Mouse (Mus musculus) lung, embryonic 16.5 days (tissue): ENCODE results near the gene Rab19. TPM values are rescaled to one million over a fixed set of nuclear protein-coding genes. Genes with fewer than 3 reads are reported as not detected.
"Not testable (repeated sequence)": the region's sequence is repeated elsewhere in the genome, so short reads cannot be mapped to it uniquely, and the experiment has no call there.

Source experiments
- ATAC-seq: fragments of 200-750 bp; cut with Nextera tagmentation; 2 replicates; pipeline ENCODE4 v1.8.0; 2017; ENCODE audit warnings: low read depth, mild to moderate bottlenecking, moderate library complexity
- H3K27ac ChIP-seq: fragments of 300-500 bp; sonication (generic); 2 replicates; pipeline ENCODE4 v1.5.1; 2014; ENCODE audit warnings: mild to moderate bottlenecking, control low read depth, low read length
- H3K27me3 ChIP-seq: fragments of 300-500 bp; sonication (generic); 2 replicates; pipeline ENCODE4 v1.6.1; 2014; ENCODE audit warnings: low read depth, low read length, mixed read lengths; ENCODE audit not compliant: control insufficient read depth, insufficient read depth
- H3K36me3 ChIP-seq: fragments of 300-500 bp; sonication (generic); 2 replicates; pipeline ENCODE4 v1.6.1; 2014; ENCODE audit warnings: low read length; ENCODE audit not compliant: control insufficient read depth, insufficient read depth
- H3K4me1 ChIP-seq: fragments of 300-500 bp; sonication (generic); replicated peaks from 2 replicates; pipeline ENCODE4 v1.6.1; 2014; ENCODE audit warnings: low read length, mixed read lengths; ENCODE audit not compliant: control insufficient read depth, insufficient read depth
- H3K4me2 ChIP-seq: fragments of 300-500 bp; sonication (generic); 2 replicates; pipeline ENCODE4 v1.6.1; 2014; ENCODE audit warnings: low read depth, low read length, control low read depth
- H3K4me3 ChIP-seq: fragments of 300-500 bp; sonication (generic); 2 replicates; pipeline ENCODE4 v1.5.1; 2014; ENCODE audit warnings: mild to moderate bottlenecking, low read length, control low read depth
- H3K9ac ChIP-seq: fragments of 300-500 bp; sonication (generic); 2 replicates; pipeline ENCODE4 v1.6.1; 2014; ENCODE audit warnings: low read length, control low read depth
- H3K9me3 ChIP-seq: fragments of 300-500 bp; sonication (generic); 2 replicates; pipeline ENCODE4 v1.6.1; 2016; ENCODE audit warnings: low read length; ENCODE audit not compliant: control insufficient read depth
- WGBS: fragments of 180-500 bp; shearing (Covaris S2); extraction: QIAGEN DNeasy Blood & Tissue Kit; methylation state at CpG from one replicate; pipeline ENCODE4 v1.1.7; 2014; 5-methylcytosine and 5-hydroxymethylcytosine counted together
- polyA plus RNA-seq: library from polyadenylated mRNA; unstranded; fragments of >200 nt; fragmentation: Nextera tagmentation; extraction: Ambion mirVana; gene quantifications from 2 replicates; pipeline ENCODE4 v1.2.1, GENCODE M21; 2015

The Rab19 gene
- polyA plus RNA-seq, 1 experiment from 2014 or later = 5.6 TPM

DNA sequence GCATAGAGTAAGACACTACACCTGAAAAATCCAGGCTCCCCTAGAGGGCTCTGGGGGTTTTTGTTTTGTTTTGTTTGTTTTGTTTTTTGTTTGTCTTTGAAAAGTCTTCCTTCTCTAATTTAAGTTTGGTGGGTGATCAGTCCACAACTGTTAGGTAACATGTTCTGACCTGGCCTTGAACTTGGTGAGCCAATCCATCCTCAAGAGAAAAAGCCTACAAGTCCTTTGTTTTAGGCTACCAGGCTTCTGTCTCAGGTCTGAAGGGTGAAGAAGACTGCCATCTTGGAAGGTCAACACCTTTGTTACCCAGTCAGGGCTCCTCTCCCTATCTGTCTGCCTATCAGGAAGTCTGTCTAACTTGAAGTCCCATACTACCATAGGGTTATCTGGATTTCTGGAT lies 52.7 kb downstream of the Rab19 start:
- ATAC-seq = no peak
- no peaks in the 10 kb centered on the region for H3K4me1 ChIP-seq
- no peaks in the 10 kb centered on the region for H3K27me3 ChIP-seq
- H3K4me3 ChIP-seq = no peak overlapping the region
- no peaks in the 10 kb centered on the region for H3K9me3 ChIP-seq
- H3K27ac ChIP-seq = no peak overlapping the region
- H3K36me3 ChIP-seq = no peaks in the 10 kb centered on the region
- no peak overlapping the region for H3K9ac ChIP-seq
- H3K4me2 ChIP-seq = no peak overlapping the region

DNA sequence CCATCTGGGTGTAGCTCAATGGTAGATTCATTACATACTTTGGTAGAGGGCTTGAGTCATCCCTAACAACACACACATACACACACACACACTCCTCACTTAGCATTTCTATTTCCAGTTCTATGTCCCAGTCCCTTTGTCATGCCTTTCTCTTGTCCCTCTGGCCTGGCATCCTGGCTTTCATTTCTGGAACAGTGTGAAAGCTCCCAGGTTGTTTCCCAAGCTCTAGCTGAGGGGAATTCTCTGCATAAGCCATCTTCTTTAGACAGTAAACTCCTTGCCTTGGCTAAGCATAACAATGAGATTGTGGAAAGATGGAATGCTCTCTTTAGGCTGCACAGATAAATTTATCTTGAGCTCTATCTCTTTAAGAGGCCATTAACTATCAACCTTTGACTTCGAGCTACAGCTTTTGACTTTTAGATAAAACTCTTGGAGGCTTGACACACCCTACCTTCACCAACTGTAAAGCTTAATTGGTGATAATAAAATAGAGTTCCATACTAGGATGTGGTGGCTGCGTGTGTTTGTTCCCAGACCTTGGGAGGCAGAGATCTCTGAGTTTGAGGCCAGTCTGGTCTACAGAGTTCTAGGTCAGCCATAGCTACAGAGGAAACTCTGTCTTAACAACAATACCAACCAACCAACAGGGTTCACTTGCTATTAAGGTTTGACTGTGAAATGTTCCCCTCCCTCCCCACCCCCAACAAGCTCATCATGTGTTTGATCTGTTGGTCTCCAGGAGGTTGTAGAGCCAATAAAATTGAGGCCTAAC lies 53.3 kb downstream of the Rab19 start:
- no peaks in the 10 kb centered on the region for H3K36me3 ChIP-seq
- no peak for ATAC-seq
- no peak overlapping the region for H3K27ac ChIP-seq
- H3K4me3 ChIP-seq = no peak overlapping the region
- WGBS = 62% methylated on average over 2 of the region's 2 CpGs
- no peaks in the 10 kb centered on the region for H3K9me3 ChIP-seq
- no peaks in the 10 kb centered on the region for H3K4me1 ChIP-seq
- H3K4me2 ChIP-seq = no peak overlapping the region
- H3K9ac ChIP-seq = no peak overlapping the region
- no peaks in the 10 kb centered on the region for H3K27me3 ChIP-seq

DNA sequence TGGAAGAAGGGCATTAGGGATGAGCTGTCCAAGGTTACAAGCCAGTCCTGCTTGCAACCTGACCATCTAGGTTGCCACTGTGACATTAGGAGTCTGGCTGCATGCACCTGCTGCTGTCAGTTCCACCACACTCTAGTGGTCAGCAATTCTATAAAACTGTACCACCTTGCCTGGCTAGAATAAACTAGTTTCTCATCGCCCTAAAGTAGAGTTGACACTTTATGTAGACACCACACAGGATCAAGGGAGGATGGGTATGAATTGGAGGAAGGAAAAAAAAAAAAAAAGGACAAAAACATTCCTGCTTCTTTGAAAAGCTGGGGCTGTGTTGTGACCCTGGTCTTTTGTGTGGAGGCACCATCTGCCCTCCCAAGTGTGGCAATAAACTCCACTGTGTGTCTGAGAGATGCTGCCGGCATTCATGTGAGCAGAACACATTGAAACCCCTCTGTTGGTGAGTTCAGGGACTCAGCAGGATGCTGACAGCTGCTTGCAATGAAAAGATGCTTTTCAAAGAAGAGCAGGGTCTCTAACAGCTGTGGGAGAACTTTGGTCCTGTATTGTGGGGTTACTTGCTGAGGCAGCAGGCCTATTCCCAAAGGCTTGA lies 54.0 kb downstream of the Rab19 start:
- H3K27me3 ChIP-seq = no peaks in the 10 kb centered on the region
- no peak overlapping the region for H3K4me3 ChIP-seq
- H3K27ac ChIP-seq = no peak overlapping the region
- no peak for ATAC-seq
- H3K4me2 ChIP-seq = no peak overlapping the region
- 74% methylated on average over 2 of the region's 2 CpGs for WGBS
- no peaks in the 10 kb centered on the region for H3K9me3 ChIP-seq
- H3K9ac ChIP-seq = no peak overlapping the region
- no peaks in the 10 kb centered on the region for H3K36me3 ChIP-seq
- H3K4me1 ChIP-seq = no peaks in the 10 kb centered on the region

DNA sequence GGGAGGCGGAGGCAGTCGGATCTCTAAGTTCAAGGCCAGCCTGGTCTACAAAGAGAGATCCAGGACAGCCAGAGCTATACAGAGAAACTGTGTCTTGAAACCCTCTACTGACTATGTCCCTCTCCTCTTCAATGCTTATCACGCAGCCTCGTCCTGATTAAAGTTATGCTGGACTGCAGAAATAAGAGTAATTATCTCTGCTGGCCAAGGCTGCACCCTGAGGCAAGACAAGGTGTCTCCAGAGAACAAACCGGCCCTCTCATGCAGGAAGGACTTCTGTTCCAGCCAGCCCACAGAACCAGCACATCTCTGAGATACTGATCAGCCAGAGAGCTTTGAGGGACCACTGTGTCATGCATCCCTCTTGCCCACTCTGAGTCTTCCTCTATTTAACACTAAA lies 54.9 kb downstream of the Rab19 start:
- WGBS = 68% methylated on average over 5 of the region's 5 CpGs
- no peaks in the 10 kb centered on the region for H3K36me3 ChIP-seq
- no peaks in the 10 kb centered on the region for H3K4me1 ChIP-seq
- H3K4me2 ChIP-seq = no peak overlapping the region
- no peak for ATAC-seq
- no peaks in the 10 kb centered on the region for H3K27me3 ChIP-seq
- no peak overlapping the region for H3K9ac ChIP-seq
- no peaks in the 10 kb centered on the region for H3K9me3 ChIP-seq
- no peak overlapping the region for H3K27ac ChIP-seq
- H3K4me3 ChIP-seq = no peak overlapping the region

DNA sequence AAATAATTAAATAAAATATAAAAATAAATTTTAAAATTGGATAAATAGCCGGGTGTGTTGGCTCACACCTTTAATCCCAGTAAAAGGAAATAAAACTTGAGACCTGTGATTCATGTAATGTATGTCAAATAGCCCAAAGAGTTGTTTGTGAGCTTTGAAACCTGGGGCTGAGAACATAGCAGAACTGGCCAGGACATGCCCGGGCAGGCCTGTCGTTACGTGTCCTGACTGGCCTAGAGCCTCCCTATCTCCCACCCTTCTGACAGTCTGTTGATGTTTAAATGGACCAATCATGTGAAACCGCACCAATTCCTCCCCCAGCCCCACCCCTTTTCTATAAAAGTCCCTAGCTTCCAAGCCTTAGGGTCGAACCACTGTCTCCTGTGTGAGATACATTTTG lies 56.5 kb downstream of the Rab19 start:
- not testable (repeated sequence) for H3K4me1 ChIP-seq, H3K9me3 ChIP-seq, ATAC-seq, H3K4me3 ChIP-seq, H3K27ac ChIP-seq, H3K36me3 ChIP-seq, H3K9ac ChIP-seq, H3K4me2 ChIP-seq, H3K27me3 ChIP-seq
- WGBS = 87% methylated on average over 6 of the region's 6 CpGs

Other genes starting within 250 kb of the Rab19 start
- 7.8 and 7.9 TPM in 2 replicates for gene Kdm7a, start 174.4 kb upstream of the Rab19 start, polyA plus RNA-seq
- 37.6 and 40.4 TPM in 2 replicates for gene Slc37a3, start 3.5 kb upstream of the Rab19 start, polyA plus RNA-seq
- gene Mkrn1, start 39.3 kb downstream of the Rab19 start, polyA plus RNA-seq = 60.4 and 68.9 TPM in 2 replicates
- gene Dennd2a, start 176.7 kb downstream of the Rab19 start, polyA plus RNA-seq = 16.0 and 17.3 TPM in 2 replicates
- 25.0 and 30.0 TPM in 2 replicates for gene Adck2, start 192.7 kb downstream of the Rab19 start, polyA plus RNA-seq
- gene Gm42420, start 204.6 kb downstream of the Rab19 start, polyA plus RNA-seq = 0.93 TPM in 1 of 2 replicates, not detected in the other
- gene Ndufb2, start 211.4 kb downstream of the Rab19 start, polyA plus RNA-seq = 312 and 332 TPM in 2 replicates